Mouse (Mus musculus) hindbrain, embryonic 15.5 days (tissue): ENCODE measurements at regions not wholly inside any gene's neighbourhood (a gene's known extent, or its start where the extent isn't known, plus 50 kb on each side); places are given as distances from the start of the nearest gene placed in this dataset.

Experiments
- ATAC-seq: fragments of 200-750 bp; cut with Nextera tagmentation; 2 replicates; pipeline ENCODE4 v1.8.0; 2017; ENCODE audit warnings: low read depth, moderate number of reproducible peaks, moderate TSS enrichment; ENCODE audit not compliant: low FRiP score
- H3K27ac ChIP-seq: fragments of 300-500 bp; sonication (generic); replicated peaks from 2 replicates; pipeline ENCODE4 v1.5.1; 2015; ENCODE audit warnings: mild to moderate bottlenecking, inconsistent platforms
- H3K27me3 ChIP-seq: fragments of 300-500 bp; sonication (generic); 2 replicates; pipeline ENCODE4 v1.6.1; 2015; ENCODE audit warnings: control low read depth, inconsistent platforms
- H3K36me3 ChIP-seq: fragments of 300-500 bp; sonication (generic); 2 replicates; pipeline ENCODE4 v1.6.1; 2015; ENCODE audit warnings: control low read depth, inconsistent platforms
- H3K4me1 ChIP-seq: fragments of 300-500 bp; sonication (generic); replicated peaks from 2 replicates; pipeline ENCODE4 v1.6.1; 2015; ENCODE audit warnings: control low read depth, inconsistent platforms
- H3K4me2 ChIP-seq: fragments of 300-500 bp; sonication (generic); 2 replicates; pipeline ENCODE4 v1.6.1; 2015; ENCODE audit warnings: moderate library complexity, mild to moderate bottlenecking, inconsistent platforms
- H3K4me3 ChIP-seq: fragments of 300-500 bp; sonication (generic); 2 replicates; pipeline ENCODE4 v1.5.1; 2015; ENCODE audit warnings: mild to moderate bottlenecking, inconsistent platforms
- H3K9ac ChIP-seq: fragments of 300-500 bp; sonication (generic); 2 replicates; pipeline ENCODE4 v1.6.1; 2015; ENCODE audit warnings: inconsistent platforms
- H3K9me3 ChIP-seq: fragments of 300-500 bp; sonication (generic); 2 replicates; pipeline ENCODE4 v1.6.1; 2016; ENCODE audit warnings: control low read depth, inconsistent platforms
- WGBS: fragments of 180-500 bp; shearing (Covaris S2); methylation state at CpG from one replicate; pipeline ENCODE4 v1.1.7; 2015; 5-methylcytosine and 5-hydroxymethylcytosine counted together

DNA sequence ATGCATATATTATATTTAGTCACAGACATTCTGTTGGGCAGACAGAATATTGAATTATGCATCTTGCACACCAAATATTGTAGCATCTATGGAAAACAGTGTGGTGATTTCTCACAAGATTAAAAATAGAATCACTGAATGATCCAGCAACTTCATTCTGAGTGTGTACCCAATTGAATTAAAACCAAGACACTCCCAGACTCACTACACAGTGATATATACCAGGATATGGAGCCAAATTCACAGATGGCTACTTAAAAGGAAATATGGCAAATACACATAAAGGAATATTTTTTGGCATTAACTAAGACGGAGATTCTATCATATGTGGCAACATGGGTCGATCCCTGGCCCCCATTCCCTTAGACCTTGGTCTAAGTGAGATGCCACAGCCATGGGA is 233.5 kb upstream of the Klf4 start:
- Histone ChIP-seq H3K27ac (no peak overlapping the region), H3K9ac (no peak overlapping the region), H3K4me2 (no peak overlapping the region), H3K9me3 (no peaks in the 10 kb centered on the region), H3K36me3 (no peaks in the 10 kb centered on the region), H3K4me1 (no peaks in the 10 kb centered on the region), H3K4me3 (no peak overlapping the region), H3K27me3 (no peaks in the 10 kb centered on the region)
- no peak for ATAC-seq
- 87% methylated on average over 2 of the region's 2 CpGs for WGBS

DNA sequence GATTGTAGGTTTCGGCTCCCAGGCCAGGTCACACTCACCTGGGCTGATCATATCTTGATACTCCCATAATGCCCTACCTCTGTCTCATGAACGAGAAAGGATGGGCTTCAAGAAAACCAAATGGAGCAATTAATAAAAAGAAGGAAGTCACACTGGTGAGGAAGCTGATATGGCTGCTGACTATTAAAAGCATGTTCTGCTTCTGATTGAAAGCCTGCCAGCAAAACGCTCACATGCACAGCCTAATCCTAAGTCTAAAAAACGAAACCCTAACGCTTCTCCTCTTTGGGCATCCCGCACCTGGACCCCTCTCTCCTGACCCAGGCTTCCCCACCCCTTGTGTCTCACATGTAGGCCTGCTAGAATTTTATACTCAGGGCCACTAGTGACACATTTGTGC is 230.8 kb upstream of the Klf4 start:
- WGBS = 84% methylated on average over 6 of the region's 6 CpGs
- no peaks in the 10 kb centered on the region for H3K4me1 ChIP-seq

DNA sequence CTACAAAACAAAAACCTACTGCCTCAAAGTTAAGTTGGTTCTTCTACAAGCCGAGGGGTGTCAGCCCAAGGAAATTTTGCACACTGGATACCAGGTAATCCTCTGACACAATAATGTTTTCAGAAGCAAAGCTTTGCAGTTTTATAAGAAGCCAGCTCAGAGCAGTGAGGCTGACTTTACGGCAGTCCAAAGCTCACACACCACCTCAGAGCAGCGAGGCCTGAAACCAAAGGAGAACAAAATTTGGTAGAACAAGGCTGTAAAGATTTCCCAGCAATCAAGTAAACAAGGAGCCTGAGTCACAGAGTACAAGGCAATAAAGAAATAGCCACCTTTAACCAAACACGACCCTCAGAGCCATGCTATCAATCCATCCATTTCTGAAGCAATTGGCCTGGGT is 230.1 kb upstream of the Klf4 start:
- H3K36me3 ChIP-seq = no peaks in the 10 kb centered on the region
- H3K9me3 ChIP-seq = no peaks in the 10 kb centered on the region
- no peak overlapping the region for H3K9ac ChIP-seq
- no peaks in the 10 kb centered on the region for H3K27me3 ChIP-seq
- H3K4me3 ChIP-seq = no peak overlapping the region
- no peak for ATAC-seq
- H3K4me2 ChIP-seq = no peak overlapping the region
- WGBS = 86% methylated on average over 4 of the region's 4 CpGs
- no peak overlapping the region for H3K27ac ChIP-seq
- H3K4me1 ChIP-seq = no peaks in the 10 kb centered on the region

More for the DNA sequence above, 230.8 kb upstream of the Klf4 start:
- H3K9ac ChIP-seq = no peak overlapping the region
- no peak overlapping the region for H3K4me2 ChIP-seq
- H3K27ac ChIP-seq = no peak overlapping the region
- ATAC-seq = no peak
- H3K36me3 ChIP-seq = no peaks in the 10 kb centered on the region
- H3K9me3 ChIP-seq = no peaks in the 10 kb centered on the region
- H3K4me3 ChIP-seq = no peak overlapping the region
- H3K27me3 ChIP-seq = no peaks in the 10 kb centered on the region

DNA sequence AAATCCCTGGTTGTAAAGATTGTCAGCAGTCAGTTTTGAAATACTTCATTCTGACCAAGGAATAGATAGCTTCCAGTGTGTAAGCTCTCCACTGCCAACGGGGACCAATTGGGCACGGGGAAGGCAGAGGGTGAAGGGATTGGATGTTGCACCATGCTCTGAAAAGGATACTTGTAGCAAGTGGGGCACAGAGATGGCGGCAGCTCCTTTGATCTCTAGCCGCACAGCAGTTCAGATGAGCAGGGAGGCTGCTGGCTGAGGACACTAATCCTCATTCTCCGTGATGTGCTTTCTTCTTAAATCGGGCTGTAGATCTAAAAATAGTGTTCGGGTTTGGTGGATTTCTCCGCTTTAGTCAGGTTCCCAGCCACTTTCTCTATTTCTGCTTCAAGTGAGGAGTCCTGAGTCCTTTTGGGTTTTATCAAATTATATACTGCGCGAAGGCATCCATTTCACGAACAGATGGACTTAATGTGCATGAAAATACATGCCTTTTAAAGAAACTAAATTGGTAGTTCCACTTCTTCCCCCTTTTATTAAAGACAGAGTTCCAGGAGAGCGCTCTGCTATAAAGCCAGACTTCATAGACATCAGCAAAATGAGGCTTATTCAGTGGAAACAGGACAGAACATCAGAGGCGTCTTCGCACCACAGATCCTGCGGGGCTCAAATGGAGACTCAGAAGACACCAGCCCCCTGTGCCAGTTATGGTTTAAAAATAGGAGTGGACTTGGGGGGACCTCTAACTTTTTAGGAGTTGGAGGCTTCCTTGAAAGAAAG is 225.1 kb upstream of the Klf4 start:
- Histone ChIP-seq H3K9ac (no peak overlapping the region), H3K36me3 (no peaks in the 10 kb centered on the region), H3K4me2 (no peak overlapping the region), H3K27me3 (no peaks in the 10 kb centered on the region), H3K27ac (no peak overlapping the region), H3K4me3 (no peak overlapping the region), H3K4me1 (no peaks in the 10 kb centered on the region), H3K9me3 (no peaks in the 10 kb centered on the region)
- WGBS = 51% methylated on average over 15 of the region's 15 CpGs
- no peak for ATAC-seq

DNA sequence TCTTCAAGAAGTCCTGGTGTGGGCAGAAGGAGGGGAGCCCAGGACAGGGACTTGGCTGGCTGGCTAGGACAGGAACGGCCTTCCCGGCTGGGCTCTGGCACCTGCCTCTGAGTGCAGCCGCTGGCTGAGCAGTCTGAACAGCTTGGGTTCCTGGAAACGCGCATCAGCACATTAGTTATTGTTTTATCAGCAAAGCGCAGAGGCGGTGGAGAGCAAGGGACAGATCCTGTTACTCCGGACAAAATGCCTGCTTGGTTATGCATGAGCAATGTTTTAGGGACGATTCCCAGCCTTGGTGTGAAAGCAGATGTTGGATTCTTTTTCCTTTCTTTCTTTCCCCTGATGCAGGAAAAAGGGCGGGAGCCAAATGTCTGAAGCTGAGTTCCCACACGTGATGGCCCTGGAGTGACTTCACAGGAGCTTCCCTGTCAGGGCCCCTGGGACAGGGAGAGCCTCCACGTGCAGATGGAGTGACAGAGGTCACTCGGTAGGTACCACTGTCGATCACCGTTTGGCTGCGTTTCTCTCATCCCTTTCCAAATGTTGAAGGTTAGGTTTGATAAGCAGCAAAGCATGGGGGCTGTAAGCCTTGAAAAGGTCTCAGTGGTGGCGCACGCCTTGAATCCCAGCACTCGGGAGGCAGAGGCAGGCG is 217.8 kb upstream of the Klf4 start:
- no peaks in the 10 kb centered on the region for H3K36me3 ChIP-seq
- H3K9ac ChIP-seq = no peak overlapping the region
- no peaks in the 10 kb centered on the region for H3K27me3 ChIP-seq
- H3K27ac ChIP-seq = no peak overlapping the region
- no peaks in the 10 kb centered on the region for H3K9me3 ChIP-seq
- H3K4me1 ChIP-seq = no peaks in the 10 kb centered on the region
- no peak overlapping the region for H3K4me3 ChIP-seq
- no peak overlapping the region for H3K4me2 ChIP-seq
- 53% methylated on average over 20 of the region's 20 CpGs for WGBS
- no peak for ATAC-seq

DNA sequence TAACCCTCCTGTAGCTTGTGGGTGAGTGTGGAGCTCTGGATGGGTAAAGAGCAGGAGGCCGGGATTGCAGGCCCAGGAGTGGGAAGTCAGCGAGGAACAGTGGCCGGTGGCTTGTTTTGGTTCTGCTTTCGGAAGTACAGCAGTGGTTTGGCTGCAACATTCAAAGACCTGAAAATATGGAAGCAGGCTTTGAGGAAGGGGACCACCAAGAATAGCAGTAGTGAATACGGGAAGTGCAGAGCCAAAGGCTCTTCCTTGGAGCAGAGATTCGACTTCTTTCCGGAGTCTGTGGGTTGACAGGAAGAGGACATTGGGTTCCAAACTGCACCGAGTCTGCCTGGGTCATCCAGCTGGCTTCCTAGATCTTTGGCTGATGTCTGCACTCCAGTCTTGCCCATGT is 209.1 kb upstream of the Klf4 start:
- Histone ChIP-seq H3K9ac (no peak overlapping the region), H3K36me3 (no peaks in the 10 kb centered on the region), H3K27me3 (no peaks in the 10 kb centered on the region), H3K4me2 (no peak overlapping the region), H3K9me3 (no peaks in the 10 kb centered on the region), H3K27ac (no peak overlapping the region), H3K4me3 (no peak overlapping the region), H3K4me1 (0 out of 2 replicates have a peak, but pooled peaks cover 3% of the 10 kb centered on the region)
- WGBS = 94% methylated on average over 8 of the region's 8 CpGs
- no peak for ATAC-seq

DNA sequence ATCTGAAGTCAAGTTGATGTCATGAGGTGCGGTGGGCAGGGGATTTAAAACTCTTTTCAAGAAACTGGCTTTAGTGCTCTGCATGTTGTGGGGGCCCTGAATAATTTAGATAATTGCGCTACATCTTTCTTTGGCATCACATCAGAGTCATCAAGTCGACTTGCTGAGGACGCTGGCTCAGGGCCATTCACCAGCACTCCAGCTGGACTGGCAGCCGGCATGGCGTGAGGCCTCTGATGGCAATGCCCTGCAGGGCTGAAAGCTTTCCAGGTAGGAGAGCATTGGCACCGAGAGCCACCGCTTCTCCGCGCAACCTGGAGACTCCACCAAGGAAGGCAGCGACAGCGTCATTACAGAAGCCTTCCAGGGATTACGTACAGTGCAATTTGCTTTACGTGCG is 207.8 kb upstream of the Klf4 start:
- H3K9me3 ChIP-seq = no peaks in the 10 kb centered on the region
- no peaks in the 10 kb centered on the region for H3K36me3 ChIP-seq
- 77% methylated on average over 15 of the region's 15 CpGs for WGBS
- no peak overlapping the region for H3K27ac ChIP-seq
- H3K4me1 ChIP-seq = 0 out of 2 replicates have a peak, but pooled peaks cover 3% of the 10 kb centered on the region
- H3K4me2 ChIP-seq = no peak overlapping the region
- ATAC-seq = no peak
- no peak overlapping the region for H3K4me3 ChIP-seq
- no peak overlapping the region for H3K9ac ChIP-seq
- H3K27me3 ChIP-seq = no peaks in the 10 kb centered on the region

DNA sequence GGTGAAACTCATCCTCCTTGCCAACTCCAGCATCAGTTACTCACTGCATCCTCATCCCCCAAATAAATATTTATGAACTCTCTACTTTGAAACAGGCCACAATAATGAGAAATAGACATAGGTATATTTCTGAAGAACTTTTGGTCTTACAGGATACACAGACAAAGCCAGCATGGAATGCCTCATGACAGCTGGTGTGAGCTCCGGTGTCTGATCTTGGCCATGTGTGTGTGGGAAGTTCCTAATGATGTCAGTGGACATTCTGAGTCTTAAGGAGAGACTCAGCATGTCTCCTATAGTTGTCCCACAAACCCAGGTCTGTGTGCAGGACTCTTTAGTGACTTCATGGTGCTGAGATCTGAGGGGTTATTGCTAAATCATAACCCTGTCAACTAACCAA is 206.4 kb upstream of the Klf4 start:
- Histone ChIP-seq H3K36me3 (no peaks in the 10 kb centered on the region), H3K27me3 (no peaks in the 10 kb centered on the region), H3K27ac (no peak overlapping the region), H3K4me2 (no peak overlapping the region), H3K4me1 (0 out of 2 replicates have a peak, but pooled peaks cover 3% of the 10 kb centered on the region), H3K9ac (no peak overlapping the region), H3K4me3 (no peak overlapping the region), H3K9me3 (no peaks in the 10 kb centered on the region)
- no peak for ATAC-seq
- WGBS = 95% methylated on average over 1 of the region's 1 CpGs

DNA sequence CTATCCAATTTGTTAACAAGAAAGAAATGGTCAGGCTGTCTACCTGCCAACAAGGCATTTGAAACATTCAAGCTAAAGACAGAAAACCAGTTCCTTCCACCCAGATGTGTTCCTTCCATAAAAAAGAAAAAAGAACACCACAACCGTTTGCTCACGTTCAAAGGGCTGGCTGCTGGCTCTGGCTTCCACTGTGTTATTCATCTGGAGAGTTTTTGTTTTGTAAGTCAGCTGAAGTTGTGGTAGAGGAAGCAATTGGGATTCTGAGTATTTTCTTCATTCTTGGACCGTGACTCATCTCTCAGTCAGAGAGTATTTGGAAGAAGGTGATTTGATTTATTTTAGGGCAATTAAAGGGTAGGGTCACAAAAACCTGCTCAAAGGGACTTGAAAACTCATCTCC is 203.2 kb upstream of the Klf4 start:
- 0 out of 2 replicates have a peak, but pooled peaks cover 6% of the 10 kb centered on the region for H3K4me1 ChIP-seq
- H3K4me3 ChIP-seq = no peak overlapping the region
- H3K9me3 ChIP-seq = no peaks in the 10 kb centered on the region
- no peak for ATAC-seq
- no peaks in the 10 kb centered on the region for H3K27me3 ChIP-seq
- no peak overlapping the region for H3K9ac ChIP-seq
- H3K36me3 ChIP-seq = no peaks in the 10 kb centered on the region
- H3K27ac ChIP-seq = no peak overlapping the region
- 59% methylated on average over 3 of the region's 3 CpGs for WGBS
- no peak overlapping the region for H3K4me2 ChIP-seq

DNA sequence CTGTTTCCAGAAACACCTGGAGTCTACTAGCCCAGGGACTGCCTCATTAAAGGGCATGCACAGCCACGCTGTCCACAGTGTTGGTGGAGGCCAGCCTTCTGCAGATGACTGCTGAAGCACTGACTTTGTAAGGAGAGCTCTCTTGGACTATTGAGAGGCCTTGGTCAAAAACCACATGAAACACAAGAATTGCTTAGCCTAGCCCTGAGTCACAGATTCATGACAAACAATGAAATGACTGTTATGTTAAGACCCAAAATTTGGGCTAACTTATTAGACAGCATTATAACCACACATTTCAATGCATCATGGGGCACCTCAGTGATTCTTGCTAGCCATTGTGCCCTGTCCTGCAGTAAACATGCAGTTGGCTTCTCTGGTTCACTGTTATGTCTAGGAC is 202.1 kb upstream of the Klf4 start:
- WGBS = 83% methylated on average over 1 of the region's 1 CpGs
- ATAC-seq = no peak
- Histone ChIP-seq H3K4me2 (no peak overlapping the region), H3K9me3 (no peaks in the 10 kb centered on the region), H3K4me1 (0 out of 2 replicates have a peak, but pooled peaks cover 3% of the 10 kb centered on the region), H3K27me3 (no peaks in the 10 kb centered on the region), H3K27ac (no peak overlapping the region), H3K4me3 (no peak overlapping the region), H3K36me3 (no peaks in the 10 kb centered on the region), H3K9ac (no peak overlapping the region)

DNA sequence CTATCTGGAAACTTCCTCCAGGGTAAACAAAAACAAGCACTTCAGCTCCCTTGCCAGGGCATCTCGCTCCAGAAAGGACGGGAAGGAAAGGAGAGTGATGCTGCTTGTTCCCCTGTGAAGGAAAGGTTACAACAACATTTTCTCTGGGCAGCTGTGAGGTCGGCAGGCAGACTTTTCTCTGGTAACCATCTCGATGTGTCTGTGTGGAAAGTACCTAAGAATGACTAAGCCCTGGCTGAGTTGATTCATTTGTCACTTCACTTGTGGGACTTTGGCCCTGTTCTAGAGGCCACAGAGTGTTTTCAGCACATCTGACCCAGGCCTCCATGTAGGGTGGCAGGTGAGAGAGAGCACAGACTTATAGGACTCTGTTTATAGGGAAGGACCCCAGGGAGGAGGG is 201.0 kb upstream of the Klf4 start:
- H3K27ac ChIP-seq = no peak overlapping the region
- no peak overlapping the region for H3K9ac ChIP-seq
- 69% methylated on average over 4 of the region's 4 CpGs for WGBS
- no peak for ATAC-seq
- H3K9me3 ChIP-seq = no peaks in the 10 kb centered on the region
- H3K36me3 ChIP-seq = no peaks in the 10 kb centered on the region
- 0 out of 2 replicates have a peak, but pooled peaks cover 3% of the 10 kb centered on the region for H3K4me1 ChIP-seq
- no peak overlapping the region for H3K4me2 ChIP-seq
- H3K4me3 ChIP-seq = no peak overlapping the region
- H3K27me3 ChIP-seq = no peaks in the 10 kb centered on the region

DNA sequence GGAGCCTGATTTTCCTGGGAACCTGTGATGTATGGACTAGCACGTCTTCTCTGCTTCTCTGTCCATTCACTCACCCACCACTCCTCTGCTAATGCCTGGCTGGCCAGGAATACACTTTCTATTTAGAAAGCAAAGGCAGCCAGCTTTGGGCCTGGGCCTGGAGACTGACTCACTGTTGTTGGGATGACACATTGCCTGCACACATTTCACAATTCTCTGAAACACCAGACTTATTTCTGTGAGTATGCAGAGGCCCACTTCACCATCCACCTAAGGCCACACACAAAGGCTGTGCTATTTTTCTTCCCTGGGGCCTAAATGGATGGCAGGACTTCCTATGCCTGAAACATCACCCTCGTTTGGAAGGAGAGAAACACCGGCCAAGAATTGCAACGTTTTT is 199.7 kb upstream of the Klf4 start:
- Histone ChIP-seq H3K4me3 (no peak overlapping the region), H3K27ac (no peak overlapping the region), H3K9me3 (no peaks in the 10 kb centered on the region), H3K9ac (no peak overlapping the region), H3K36me3 (no peaks in the 10 kb centered on the region), H3K4me1 (0 out of 2 replicates have a peak, but pooled peaks cover 3% of the 10 kb centered on the region), H3K4me2 (no peak overlapping the region), H3K27me3 (no peaks in the 10 kb centered on the region)
- ATAC-seq = peak; percentile 48; the same call in 1 of the 2 replicates
- 49% methylated on average over 4 of the region's 4 CpGs for WGBS
